Mouse (Mus musculus): ENCODE data around the gene Anapc2. TPM values are rescaled to one million over a fixed set of nuclear protein-coding genes. Genes with fewer than 3 reads are reported as not detected.

The Anapc2 gene
- polyA plus RNA-seq, 1 experiment from 2014 or later: 111 TPM

GRCm38 (mm10) chr2:25228995-25229530 is 43.2 kb upstream of the Anapc2 start:
- Histone ChIP-seq H3K27ac (ENCODE audit: low read depth, low read length) (no peak overlapping the region), H3K4me3 (ENCODE audit: low read length) (no peak overlapping the region), H3K4me2 (replicated peaks; ENCODE audit: low read depth, low read length) (no peak overlapping the region), H3K36me3 (ENCODE audit: control insufficient read depth, insufficient read depth, low read length) (no peaks in the 10 kb centered on the region), H3K27me3 (ENCODE audit: control insufficient read depth, insufficient read depth, low read length) (no peaks in the 10 kb centered on the region), H3K9me3 (ENCODE audit: control insufficient read depth, low read length) (no peaks in the 10 kb centered on the region), H3K9ac (ENCODE audit: low read depth, low read length) (no peak overlapping the region), H3K4me1 (ENCODE audit: control insufficient read depth, insufficient read depth, low read length) (peaks cover 12% of the 10 kb centered on the region; the same call in 1 of the 2 replicates)
- 68% methylated on average over 6 of the region's 6 CpGs for WGBS
- no peak for ATAC-seq (ENCODE audit: low FRiP score, low TSS enrichment)

GRCm38 (mm10) chr2:25229582-25229981 is 42.7 kb upstream of the Anapc2 start:
- Histone ChIP-seq H3K9ac (ENCODE audit: low read depth, low read length) (no peak overlapping the region), H3K36me3 (ENCODE audit: control insufficient read depth, insufficient read depth, low read length) (no peaks in the 10 kb centered on the region), H3K27ac (ENCODE audit: low read depth, low read length) (no peak overlapping the region), H3K4me1 (ENCODE audit: control insufficient read depth, insufficient read depth, low read length) (peaks cover 12% of the 10 kb centered on the region; the same call in 1 of the 2 replicates), H3K4me2 (replicated peaks; ENCODE audit: low read depth, low read length) (no peak overlapping the region), H3K4me3 (ENCODE audit: low read length) (no peak overlapping the region), H3K27me3 (ENCODE audit: control insufficient read depth, insufficient read depth, low read length) (no peaks in the 10 kb centered on the region), H3K9me3 (ENCODE audit: control insufficient read depth, low read length) (no peaks in the 10 kb centered on the region)
- WGBS: 78% methylated on average over 5 of the region's 5 CpGs
- no peak for ATAC-seq (ENCODE audit: low FRiP score, low TSS enrichment)

GRCm38 (mm10) chr2:25230581-25230980 is 41.7 kb upstream of the Anapc2 start:
- no peak for ATAC-seq (ENCODE audit: low FRiP score, low TSS enrichment)
- Histone ChIP-seq H3K27ac (ENCODE audit: low read depth, low read length) (no peak overlapping the region), H3K4me2 (replicated peaks; ENCODE audit: low read depth, low read length) (no peak overlapping the region), H3K4me3 (ENCODE audit: low read length) (no peak overlapping the region), H3K9me3 (ENCODE audit: control insufficient read depth, low read length) (no peaks in the 10 kb centered on the region), H3K27me3 (ENCODE audit: control insufficient read depth, insufficient read depth, low read length) (no peaks in the 10 kb centered on the region), H3K4me1 (ENCODE audit: control insufficient read depth, insufficient read depth, low read length) (peaks cover 9% of the 10 kb centered on the region; the same call in 1 of the 2 replicates), H3K36me3 (ENCODE audit: control insufficient read depth, insufficient read depth, low read length) (no peaks in the 10 kb centered on the region), H3K9ac (ENCODE audit: low read depth, low read length) (no peak overlapping the region)
- WGBS: 86% methylated on average over 7 of the region's 7 CpGs

GRCm38 (mm10) chr2:25231038-25231437 is 41.2 kb upstream of the Anapc2 start:
- Histone ChIP-seq H3K27ac (ENCODE audit: low read depth, low read length) (no peak overlapping the region), H3K4me2 (replicated peaks; ENCODE audit: low read depth, low read length) (no peak overlapping the region), H3K27me3 (ENCODE audit: control insufficient read depth, insufficient read depth, low read length) (no peaks in the 10 kb centered on the region), H3K9me3 (ENCODE audit: control insufficient read depth, low read length) (no peaks in the 10 kb centered on the region), H3K9ac (ENCODE audit: low read depth, low read length) (no peak overlapping the region), H3K36me3 (ENCODE audit: control insufficient read depth, insufficient read depth, low read length) (no peaks in the 10 kb centered on the region), H3K4me1 (ENCODE audit: control insufficient read depth, insufficient read depth, low read length) (peaks cover 5% of the 10 kb centered on the region; the same call in 1 of the 2 replicates), H3K4me3 (ENCODE audit: low read length) (no peak overlapping the region)
- ATAC-seq (ENCODE audit: low FRiP score, low TSS enrichment): no peak
- 57% methylated on average over 12 of the region's 12 CpGs for WGBS

GRCm38 (mm10) chr2:25233421-25233820 is 38.9 kb upstream of the Anapc2 start:
- H3K4me2 ChIP-seq (replicated peaks; ENCODE audit: low read depth, low read length): no peak overlapping the region
- no peak for ATAC-seq (ENCODE audit: low FRiP score, low TSS enrichment)
- H3K27ac ChIP-seq (ENCODE audit: low read depth, low read length): no peak overlapping the region
- H3K36me3 ChIP-seq (ENCODE audit: control insufficient read depth, insufficient read depth, low read length): no peaks in the 10 kb centered on the region
- no peaks in the 10 kb centered on the region for H3K27me3 ChIP-seq (ENCODE audit: control insufficient read depth, insufficient read depth, low read length)
- 85% methylated on average over 4 of the region's 4 CpGs for whole genome bisulfite sequencing
- H3K9me3 ChIP-seq (ENCODE audit: control insufficient read depth, low read length): no peaks in the 10 kb centered on the region
- no peak overlapping the region for H3K9ac ChIP-seq (ENCODE audit: low read depth, low read length)
- H3K4me1 ChIP-seq (ENCODE audit: control insufficient read depth, insufficient read depth, low read length): no peaks in the 10 kb centered on the region
- H3K4me3 ChIP-seq (ENCODE audit: low read length): no peak overlapping the region

GRCm38 (mm10) chr2:25234050-25234449 is 38.2 kb upstream of the Anapc2 start, which contains the start of gene Slc34a3:
Gene Slc34a3 (minus strand): TSS chr2:25234364.
- Histone ChIP-seq H3K27me3 (ENCODE audit: control insufficient read depth, insufficient read depth, low read length) (no peaks in the 10 kb centered on the region), H3K9ac (ENCODE audit: low read depth, low read length) (no peak within 1 kb of the TSS), H3K4me1 (ENCODE audit: control insufficient read depth, insufficient read depth, low read length) (no peaks in the 10 kb centered on the region), H3K36me3 (ENCODE audit: control insufficient read depth, insufficient read depth, low read length) (no peaks in the 10 kb centered on the region), H3K27ac (ENCODE audit: low read depth, low read length) (no peak within 1 kb of the TSS), H3K9me3 (ENCODE audit: control insufficient read depth, low read length) (no peaks in the 10 kb centered on the region), H3K4me3 (ENCODE audit: low read length) (no peak within 1 kb of the TSS), H3K4me2 (replicated peaks; ENCODE audit: low read depth, low read length) (no peak within 1 kb of the TSS)
- WGBS: 68% methylated on average over 3 of the region's 3 CpGs
- ATAC-seq (ENCODE audit: low FRiP score, low TSS enrichment): no peak

- Histone ChIP-seq H3K9me3 (ENCODE audit: control insufficient read depth, low read length) (no peaks in the 10 kb centered on the region), H3K27me3 (ENCODE audit: control insufficient read depth, insufficient read depth, low read length) (no peaks in the 10 kb centered on the region), H3K36me3 (ENCODE audit: control insufficient read depth, insufficient read depth, low read length) (no peaks in the 10 kb centered on the region), H3K9ac (ENCODE audit: low read depth, low read length) (no peak overlapping the region), H3K4me2 (replicated peaks; ENCODE audit: low read depth, low read length) (no peak overlapping the region), H3K4me1 (ENCODE audit: control insufficient read depth, insufficient read depth, low read length) (no peaks in the 10 kb centered on the region), H3K27ac (ENCODE audit: low read depth, low read length) (no peak overlapping the region), H3K4me3 (ENCODE audit: low read length) (no peak overlapping the region)
- no peak for ATAC-seq (ENCODE audit: low FRiP score, low TSS enrichment)
- WGBS: 68% methylated on average over 5 of the region's 5 CpGs
Observed at GRCm38 (mm10) chr2:25234551-25235220, 37.6 kb upstream of the Anapc2 start.

- no peaks in the 10 kb centered on the region for H3K36me3 ChIP-seq (ENCODE audit: control insufficient read depth, insufficient read depth, low read length)
- 32% methylated on average over 8 of the region's 8 CpGs for WGBS
- no peak for ATAC-seq (ENCODE audit: low FRiP score, low TSS enrichment)
- H3K9ac ChIP-seq (ENCODE audit: low read depth, low read length): no peak within 1 kb of the TSS
- H3K27me3 ChIP-seq (ENCODE audit: control insufficient read depth, insufficient read depth, low read length): no peaks in the 10 kb centered on the region
- no peak within 1 kb of the TSS for H3K27ac ChIP-seq (ENCODE audit: low read depth, low read length)
- peaks cover 5% of the 10 kb centered on the region; the same call in 1 of the 2 replicates for H3K4me1 ChIP-seq (ENCODE audit: control insufficient read depth, insufficient read depth, low read length)
- no peak within 1 kb of the TSS for H3K4me2 ChIP-seq (replicated peaks; ENCODE audit: low read depth, low read length)
- H3K9me3 ChIP-seq (ENCODE audit: control insufficient read depth, low read length): no peaks in the 10 kb centered on the region
- no peak within 1 kb of the TSS for H3K4me3 ChIP-seq (ENCODE audit: low read length)
Observed at GRCm38 (mm10) chr2:25236614-25237013, 35.7 kb upstream of the Anapc2 start, which contains the start of gene Rnf224. Gene Rnf224 (minus strand): TSS chr2:25236787.

- H3K9me3 ChIP-seq (ENCODE audit: control insufficient read depth, low read length): no peaks in the 10 kb centered on the region
- WGBS: 58% methylated on average over 4 of the region's 4 CpGs
- no peak overlapping the region for H3K4me3 ChIP-seq (ENCODE audit: low read length)
- H3K4me1 ChIP-seq (ENCODE audit: control insufficient read depth, insufficient read depth, low read length): peaks cover 7% of the 10 kb centered on the region; the same call in 1 of the 2 replicates
- ATAC-seq (ENCODE audit: low FRiP score, low TSS enrichment): no peak
- H3K27me3 ChIP-seq (ENCODE audit: control insufficient read depth, insufficient read depth, low read length): peaks cover 6% of the 10 kb centered on the region; the same call in 1 of the 2 replicates
- H3K9ac ChIP-seq (ENCODE audit: low read depth, low read length): no peak overlapping the region
- H3K27ac ChIP-seq (ENCODE audit: low read depth, low read length): no peak overlapping the region
- H3K36me3 ChIP-seq (ENCODE audit: control insufficient read depth, insufficient read depth, low read length): no peaks in the 10 kb centered on the region
- H3K4me2 ChIP-seq (replicated peaks; ENCODE audit: low read depth, low read length): no peak overlapping the region
Observed at GRCm38 (mm10) chr2:25237522-25237921, 34.8 kb upstream of the Anapc2 start.
